Mouse (Mus musculus): Measurements from ENCODE around the gene Chpf2. TPM values are rescaled to one million over a fixed set of nuclear protein-coding genes. Genes with fewer than 3 reads are reported as not detected.

Gene Chpf2
- total RNA-seq, 2 experiments from 2014 or later: 60.8 to 64.9 TPM

- DNase-seq (ENCODE audit: low spot score in 2 of 2): no peak
Observed at GRCm38 (mm10) chr5:24635526-24636141, 49.1 kb downstream of the Chpf2 start.

GRCm38 (mm10) chr5:24636987-24637386, 50.4 kb downstream of the Chpf2 start:
- no peak for DNase-seq (ENCODE audit: low spot score in 2 of 2)

DNA sequence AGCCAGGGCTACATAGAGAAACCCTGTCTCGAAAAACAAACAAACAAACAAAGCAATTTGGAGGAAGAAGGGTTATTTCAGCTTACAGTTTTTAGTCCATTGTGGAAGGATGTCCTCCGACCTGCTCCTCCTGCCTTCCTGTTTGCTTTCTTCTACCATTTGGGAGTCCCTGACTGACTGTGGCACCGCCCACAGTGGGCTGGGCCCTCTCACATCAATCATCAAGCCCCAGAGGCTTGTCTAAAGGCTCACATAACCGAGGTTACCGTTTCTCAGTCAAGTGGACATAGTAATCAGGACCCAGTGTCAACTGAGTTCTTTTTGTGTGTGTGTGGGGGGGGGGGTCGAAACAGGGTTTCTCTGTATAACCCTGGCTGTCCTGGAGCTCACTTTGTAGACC, 51.6 kb downstream of the Chpf2 start:
- no peak for DNase-seq (ENCODE audit: low spot score in 2 of 2)

DNA sequence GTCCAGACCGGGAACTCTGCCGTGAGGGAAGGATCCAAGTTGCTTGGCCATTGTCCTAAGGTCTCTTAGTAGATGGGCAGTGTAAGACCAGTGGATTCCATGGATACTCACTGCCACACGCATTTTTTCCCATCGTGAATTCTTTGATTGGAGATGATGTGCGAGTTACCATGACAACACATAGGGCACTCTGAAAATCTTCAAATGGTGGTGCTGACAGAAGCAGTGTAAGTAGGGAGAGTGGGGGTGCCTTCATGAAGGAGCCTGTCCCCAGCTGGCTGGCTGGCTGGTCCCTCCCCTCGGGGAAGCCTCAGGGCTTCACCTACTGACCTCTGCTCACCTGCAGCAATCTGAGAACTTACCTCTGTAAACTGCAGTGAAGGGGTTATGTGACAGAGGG, 52.5 kb downstream of the Chpf2 start:
- peak in 1 of 2 experiments; percentile 39 for DNase-seq (ENCODE audit: low spot score in 2 of 2)

Small RNA genes within 50 kb of the gene (microRNA-seq; reads per million reads assigned to microRNA genes)
- 1,968 to 2,166 reads per million in 2 experiments for gene Mir671

Other genes with a start within 250 kb of the Chpf2 start
- gene Kcnh2, start 235.1 kb upstream of the Chpf2 start, total RNA-seq (2021): 10 to 100 TPM; 23.0 to 26.8 TPM
- gene Nos3, start 221.9 kb upstream of the Chpf2 start, total RNA-seq (2021): 1 to 10 TPM; 6.8 to 7.0 TPM
- 1 to 10 TPM; 3.0 to 3.7 TPM for gene Atg9b, start 194.6 kb upstream of the Chpf2 start, total RNA-seq (2021)
- gene Abcb8, start 193.1 kb upstream of the Chpf2 start, total RNA-seq (2021): 10 to 100 TPM; 57.0 to 60.1 TPM
- under 1 TPM; 0.27 to 0.53 TPM for gene Asic3, start 173.3 kb upstream of the Chpf2 start, total RNA-seq (2021)
- gene Cdk5, start 163.2 kb upstream of the Chpf2 start, total RNA-seq (2021): 100 to 1,000 TPM; 126 to 133 TPM
- 10 to 100 TPM; 30.1 to 30.8 TPM for gene Slc4a2, start 162.9 kb upstream of the Chpf2 start, total RNA-seq (2021)
- gene Fastk, start 141.5 kb upstream of the Chpf2 start, total RNA-seq (2021): 100 to 1,000 TPM; 109 to 115 TPM
- gene Tmub1, start 138.9 kb upstream of the Chpf2 start, total RNA-seq (2021): 10 to 100 TPM; 21.8 to 23.7 TPM
- gene Agap3, start 134.6 kb upstream of the Chpf2 start, total RNA-seq (2021): 100 to 1,000 TPM; 673 to 687 TPM
- gene Gbx1, start 59.5 kb upstream of the Chpf2 start, total RNA-seq (2021): not detected
- under 1 TPM in 1 of 2 experiments, not detected in 1; 0.23 TPM for gene Asb10, start 45.8 kb upstream of the Chpf2 start, total RNA-seq (2021)
- gene 4931409K22Rik, start 29.9 kb upstream of the Chpf2 start, total RNA-seq (2021): not detected
- 10 to 100 TPM; 82.5 to 83.6 TPM for gene Abcf2, start 9.3 kb upstream of the Chpf2 start, total RNA-seq (2021)
- 10 to 100 TPM; 87.4 to 93.2 TPM for gene Smarcd3, start 37.7 kb downstream of the Chpf2 start, total RNA-seq (2021)
- gene Nub1, start 98.8 kb downstream of the Chpf2 start, total RNA-seq (2021): 10 to 100 TPM; 76.0 to 78.0 TPM
- gene Wdr86, start 144.0 kb downstream of the Chpf2 start, total RNA-seq (2021): under 1 TPM; 0.33 to 0.62 TPM
- 1 to 10 TPM; 1.0 to 1.5 TPM for gene Crygn, start 171.3 kb downstream of the Chpf2 start, total RNA-seq (2021)

All from layer of hippocampus, adult 18-20 months (tissue).